Mouse (Mus musculus): Measurements from ENCODE around the gene Pcnp. TPM values are rescaled to one million over a fixed set of nuclear protein-coding genes. Genes with fewer than 3 reads are reported as not detected.
"Not testable (repeated sequence)": the region's sequence is repeated elsewhere in the genome, so short reads cannot be mapped to it uniquely, and the experiment has no call there.

Pcnp gene
- polyA plus RNA-seq, 1 experiment, result 23.4 TPM

DNA sequence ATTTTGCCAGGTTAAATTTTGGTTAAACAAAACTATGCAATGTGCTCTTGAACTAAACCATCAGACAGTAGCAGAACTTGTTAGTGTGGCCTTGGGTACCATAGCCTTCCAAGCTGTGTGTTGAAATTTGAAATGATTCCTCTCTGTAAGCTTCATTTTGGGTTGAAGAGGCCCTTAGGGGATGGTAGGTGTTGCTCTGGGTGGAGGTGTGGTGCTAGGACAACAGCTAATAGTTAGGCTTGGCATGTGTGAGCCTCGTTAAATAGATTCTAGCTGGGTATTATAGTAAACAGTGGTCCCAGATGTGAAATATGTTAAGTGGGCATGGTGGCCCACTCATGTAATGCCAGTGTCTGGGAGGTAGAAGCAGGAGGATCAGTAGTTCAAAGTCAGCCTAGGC, 62.3 kb downstream of the Pcnp start:
- DNase-seq (ENCODE audit: low read depth), result no peak

GRCm38 (mm10) chr16:55966212-55966871, 63.2 kb downstream of the Pcnp start, which contains the start of gene Rpl24:
Gene Rpl24 (plus strand): TSS chr16:55966275.
- no peak for DNase-seq (ENCODE audit: low read depth)

GRCm38 (mm10) chr16:55964126-55964949, 65.2 kb downstream of the Pcnp start:
- no peak for DNase-seq (ENCODE audit: low read depth)

GRCm38 (mm10) chr16:55963068-55963467, 66.5 kb downstream of the Pcnp start:
- DNase-seq (ENCODE audit: low read depth), result not testable (repeated sequence)

Other genes starting within 250 kb of the Pcnp start
- 7.6 and 7.7 TPM in 2 replicates for gene Nfkbiz, start 190.8 kb downstream of the Pcnp start, polyA plus RNA-seq (2012; rRNA removed)
- 7.7 and 8.8 TPM in 2 replicates for gene Nxpe3, start 134.5 kb downstream of the Pcnp start, polyA plus RNA-seq (2012; rRNA removed)
- 1.7 and 1.8 TPM in 2 replicates for gene Cep97, start 94.9 kb downstream of the Pcnp start, polyA plus RNA-seq (2012; rRNA removed)
- gene Rpl24, start 63.5 kb downstream of the Pcnp start, polyA plus RNA-seq (2012; rRNA removed), result 175 and 178 TPM in 2 replicates
- gene Zbtb11, start 55.9 kb downstream of the Pcnp start, polyA plus RNA-seq (2012; rRNA removed), result 3.5 and 5.2 TPM in 2 replicates
- 2.5 and 2.7 TPM in 2 replicates for gene Trmt10c, start 8.1 kb upstream of the Pcnp start, polyA plus RNA-seq (2012; rRNA removed)
- gene Senp7, start 18.6 kb upstream of the Pcnp start, polyA plus RNA-seq (2012; rRNA removed), result 4.3 and 4.5 TPM in 2 replicates
- 0.20 and 0.25 TPM in 2 replicates for gene Impg2, start 174.6 kb upstream of the Pcnp start, polyA plus RNA-seq (2012; rRNA removed)